Mouse (Mus musculus) intestine, postnatal 0 days (tissue): ENCODE results near the gene Pga5. TPM values are rescaled to one million over a fixed set of nuclear protein-coding genes. Genes with fewer than 3 reads are reported as not detected.

Experiments
- ATAC-seq: fragments of 200-750 bp; cut with Nextera tagmentation; 2 replicates; pipeline ENCODE4 v1.8.0; 2017; ENCODE audit warnings: mild to moderate bottlenecking, moderate TSS enrichment, moderate library complexity
- H3K27ac ChIP-seq: fragments of 300-500 bp; sonication (generic); 2 replicates; pipeline ENCODE4 v1.5.1; 2014; ENCODE audit warnings: mild to moderate bottlenecking, low read depth, low read length, moderate library complexity
- H3K27me3 ChIP-seq: fragments of 300-500 bp; sonication (generic); replicated peaks from 2 replicates; pipeline ENCODE4 v1.6.1; 2014; ENCODE audit warnings: low read length, mixed read lengths; ENCODE audit not compliant: control insufficient read depth, insufficient read depth
- H3K36me3 ChIP-seq: fragments of 300-500 bp; sonication (generic); 2 replicates; pipeline ENCODE4 v1.6.1; 2014; ENCODE audit warnings: mild to moderate bottlenecking, moderate library complexity; ENCODE audit not compliant: control insufficient read depth, insufficient read depth
- H3K4me1 ChIP-seq: fragments of 300-500 bp; sonication (generic); replicated peaks from 2 replicates; pipeline ENCODE4 v1.6.1; 2014; ENCODE audit warnings: antibody characterized with exemption, low read length, mixed read lengths; ENCODE audit not compliant: control insufficient read depth, insufficient read depth
- H3K4me2 ChIP-seq: fragments of 300-500 bp; sonication (generic); replicated peaks from 2 replicates; pipeline ENCODE4 v1.6.1; 2014; ENCODE audit warnings: low read depth, mild to moderate bottlenecking, moderate library complexity
- H3K4me3 ChIP-seq: fragments of 300-500 bp; sonication (generic); 2 replicates; pipeline ENCODE4 v1.5.1; 2014; ENCODE audit warnings: low read depth, low read length
- H3K9ac ChIP-seq: fragments of 300-500 bp; sonication (generic); 2 replicates; pipeline ENCODE4 v1.6.1; 2014; ENCODE audit warnings: mild to moderate bottlenecking, low read depth, low read length
- H3K9me3 ChIP-seq: fragments of 300-500 bp; sonication (generic); 2 replicates; pipeline ENCODE4 v1.6.1; 2016; ENCODE audit warnings: mixed run types; ENCODE audit not compliant: control insufficient read depth
- CTCF ChIP-seq: sonication (generic); IDR thresholded peaks from 2 replicates; pipeline ENCODE4 v1.5.1; 2016; ENCODE audit warnings: low read depth, mild to moderate bottlenecking, control low read depth, antibody characterized with exemption, moderate library complexity
- WGBS: fragments of 180-500 bp; shearing (Covaris S2); extraction: QIAGEN DNeasy Blood & Tissue Kit; methylation state at CpG from one replicate; pipeline ENCODE4 v1.1.7; 2014; 5-methylcytosine and 5-hydroxymethylcytosine counted together
- polyA plus RNA-seq: library from polyadenylated mRNA; unstranded; fragments of >200 nt; fragmentation: Nextera tagmentation; extraction: Ambion mirVana; gene quantifications from 2 replicates; pipeline ENCODE4 v1.2.1, GENCODE M21; 2015

Pga5 gene
- polyA plus RNA-seq, 1 experiment from 2014 or later = 5.0 TPM

GRCm38 (mm10) chr19:10690336-10690735, 12.5 kb upstream of the Pga5 start:
- no peak for ATAC-seq
- H3K9me3 ChIP-seq = no peaks in the 10 kb centered on the region
- H3K4me1 ChIP-seq = peaks cover 26% of the 10 kb centered on the region
- peak overlapping the region; percentile 98 for H3K27ac ChIP-seq
- peak overlapping the region; percentile 87 for H3K4me2 ChIP-seq
- H3K4me3 ChIP-seq = peak overlapping the region; percentile 76; the same call in 1 of the 2 replicates
- H3K9ac ChIP-seq = no peak overlapping the region
- H3K27me3 ChIP-seq = no peaks in the 10 kb centered on the region
- 39% methylated on average over 3 of the region's 3 CpGs for WGBS
- TF ChIP-seq CTCF = no peak
- no peaks in the 10 kb centered on the region; the same call in 1 of the 2 replicates for H3K36me3 ChIP-seq

- Histone ChIP-seq H3K4me1 (peaks cover 23% of the 10 kb centered on the region), H3K36me3 (no peaks in the 10 kb centered on the region; the same call in 1 of the 2 replicates), H3K9me3 (no peaks in the 10 kb centered on the region), H3K4me3 (peak overlapping the region; percentile 76), H3K9ac (peak overlapping the region; percentile 87), H3K27ac (peak overlapping the region; percentile 98), H3K4me2 (peak overlapping the region; percentile 87), H3K27me3 (no peaks in the 10 kb centered on the region)
- WGBS = 31% methylated on average over 5 of the region's 5 CpGs
- no peak for ATAC-seq
- TF ChIP-seq CTCF = no peak
Observed at GRCm38 (mm10) chr19:10689470-10690166, 11.7 kb upstream of the Pga5 start.

GRCm38 (mm10) chr19:10688537-10689352, 10.9 kb upstream of the Pga5 start, which contains the start of gene Vps37c:
Vps37c (plus strand) TSS chr19:10688735.
- H3K27ac ChIP-seq = peak within 1 kb of the TSS; percentile 98
- H3K4me1 ChIP-seq = peaks cover 23% of the 10 kb centered on the region
- under 1% methylated on average over 74 of the region's 74 CpGs for WGBS
- no peaks in the 10 kb centered on the region; the same call in 1 of the 2 replicates for H3K36me3 ChIP-seq
- ATAC-seq = peak; percentile 93
- peak within 1 kb of the TSS; percentile 87 for H3K4me2 ChIP-seq
- H3K27me3 ChIP-seq = no peaks in the 10 kb centered on the region
- peak within 1 kb of the TSS; percentile 76 for H3K4me3 ChIP-seq
- peak; percentile 40 for TF ChIP-seq CTCF
- H3K9ac ChIP-seq = peak within 1 kb of the TSS; percentile 87
- H3K9me3 ChIP-seq = no peaks in the 10 kb centered on the region

- no peak overlapping the region for H3K27ac ChIP-seq
Observed at GRCm38 (mm10) chr19:10685727-10686126, 7.9 kb upstream of the Pga5 start.

GRCm38 (mm10) chr19:10685081-10685480, 7.2 kb upstream of the Pga5 start:
- Histone ChIP-seq H3K9me3 (no peaks in the 10 kb centered on the region), H3K4me2 (no peak overlapping the region), H3K9ac (no peak overlapping the region), H3K27ac (no peak overlapping the region), H3K4me1 (peaks cover 12% of the 10 kb centered on the region; the same call in 1 of the 2 replicates), H3K4me3 (no peak overlapping the region), H3K36me3 (no peaks in the 10 kb centered on the region), H3K27me3 (no peaks in the 10 kb centered on the region)
- ATAC-seq = no peak
- 93% methylated on average over 9 of the region's 9 CpGs for WGBS
- no peak for TF ChIP-seq CTCF

More at GRCm38 (mm10) chr19:10685727-10686126, 7.9 kb upstream of the Pga5 start:
- TF ChIP-seq CTCF = no peak
- Histone ChIP-seq H3K4me3 (no peak overlapping the region), H3K9ac (no peak overlapping the region), H3K4me1 (peaks cover 15% of the 10 kb centered on the region), H3K9me3 (no peaks in the 10 kb centered on the region), H3K36me3 (no peaks in the 10 kb centered on the region), H3K4me2 (no peak overlapping the region), H3K27me3 (no peaks in the 10 kb centered on the region)
- WGBS = 54% methylated on average over 2 of the region's 2 CpGs
- no peak for ATAC-seq

GRCm38 (mm10) chr19:10681571-10681970, 3.7 kb upstream of the Pga5 start:
- TF ChIP-seq CTCF = peak; percentile 45
- ATAC-seq = no peak

More at GRCm38 (mm10) chr19:10681571-10681970, 3.7 kb upstream of the Pga5 start:
- no peaks in the 10 kb centered on the region for H3K9me3 ChIP-seq
- no peak overlapping the region for H3K9ac ChIP-seq
- no peaks in the 10 kb centered on the region for H3K27me3 ChIP-seq
- no peaks in the 10 kb centered on the region for H3K36me3 ChIP-seq
- 41% methylated on average over 4 of the region's 4 CpGs for whole genome bisulfite sequencing
- no peak overlapping the region for H3K27ac ChIP-seq
- no peak overlapping the region for H3K4me2 ChIP-seq
- H3K4me3 ChIP-seq = no peak overlapping the region
- no peaks in the 10 kb centered on the region for H3K4me1 ChIP-seq
